Mouse (Mus musculus) retina, adult 2 months (tissue): ENCODE measurements around the gene Ttc3.
"Not testable (repeated sequence)": the region's sequence is repeated elsewhere in the genome, so short reads cannot be mapped to it uniquely, and the experiment has no call there.

Experiments
- DNase-seq: peaks from one replicate; pipeline ENCODE4 v3.0.0-alpha.2; 2012; ENCODE audit warnings: low read depth, low spot score

Gene Ttc3

DNA sequence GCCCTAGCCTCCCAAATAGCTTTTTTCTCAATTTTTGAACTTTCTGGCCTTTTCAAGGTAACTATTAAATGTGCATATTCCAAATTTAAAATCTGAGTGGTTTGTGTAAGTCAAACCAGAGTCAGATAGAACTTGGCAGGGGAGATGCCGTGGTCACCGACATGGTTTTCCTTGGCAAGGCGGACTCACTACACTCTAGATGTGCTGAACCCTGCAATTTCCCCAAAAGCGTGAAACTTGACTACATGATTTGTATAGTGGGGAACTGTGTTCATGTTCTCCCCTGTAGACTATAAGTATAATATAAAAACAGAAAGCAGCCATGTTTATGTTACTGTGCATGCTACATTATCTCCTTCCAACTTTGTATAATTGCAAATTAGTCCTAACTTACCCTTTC, 58.5 kb downstream of the Ttc3 start:
- no peak for DNase-seq

DNA sequence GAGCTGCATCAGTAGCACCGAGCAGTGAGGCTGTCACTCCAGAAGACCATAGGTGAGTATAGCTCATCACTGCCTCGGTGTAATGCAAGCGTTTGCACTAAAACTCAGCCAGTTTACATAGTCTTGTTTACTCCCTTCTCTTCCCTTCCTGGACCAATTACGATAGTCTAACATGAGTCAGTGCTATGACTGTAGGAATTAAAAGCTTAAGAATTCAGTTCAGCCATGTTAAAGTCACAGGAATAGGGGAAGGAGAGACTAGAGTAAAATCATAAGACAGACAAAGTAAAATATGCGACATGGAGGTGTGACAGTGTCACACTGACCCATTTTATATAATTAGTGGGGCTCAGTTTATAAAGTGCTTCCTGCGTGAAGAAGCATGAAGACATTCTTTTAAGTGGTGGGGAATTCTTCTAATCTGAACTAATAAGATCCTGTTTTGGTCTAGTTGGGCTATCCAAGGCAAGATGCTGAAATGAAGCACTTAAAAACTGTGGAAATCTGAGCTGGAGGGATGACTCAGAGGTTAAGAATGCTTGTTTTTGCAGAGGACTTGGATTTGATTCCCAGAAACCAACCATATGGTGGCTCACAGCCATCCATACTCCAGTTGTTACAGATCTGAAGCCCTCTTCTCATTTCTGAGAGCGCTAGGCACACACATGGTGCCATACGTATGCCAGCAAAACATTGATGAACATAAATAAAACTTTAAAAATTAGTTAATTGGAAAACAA, 65.2 kb downstream of the Ttc3 start:
- no peak for DNase-seq

DNA sequence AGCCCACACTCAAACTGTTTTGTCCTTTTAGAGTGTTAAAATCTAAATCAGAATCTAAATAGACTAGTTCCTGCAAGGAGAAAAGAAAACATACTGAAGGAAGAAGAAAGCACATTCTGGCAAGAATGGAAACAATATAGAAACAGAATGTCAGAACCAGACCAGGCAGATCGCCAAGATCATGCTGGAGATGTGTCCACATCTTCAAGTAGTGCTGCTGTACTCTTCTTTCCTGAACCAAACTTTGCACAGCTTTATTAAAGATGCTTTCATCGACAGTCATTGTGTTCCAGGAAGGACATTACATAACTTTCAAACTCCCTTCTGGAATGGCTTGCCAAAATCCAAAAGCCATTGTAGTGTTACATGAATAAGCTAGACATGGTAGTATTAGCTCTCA, 66.4 kb downstream of the Ttc3 start:
- no peak for DNase-seq

DNA sequence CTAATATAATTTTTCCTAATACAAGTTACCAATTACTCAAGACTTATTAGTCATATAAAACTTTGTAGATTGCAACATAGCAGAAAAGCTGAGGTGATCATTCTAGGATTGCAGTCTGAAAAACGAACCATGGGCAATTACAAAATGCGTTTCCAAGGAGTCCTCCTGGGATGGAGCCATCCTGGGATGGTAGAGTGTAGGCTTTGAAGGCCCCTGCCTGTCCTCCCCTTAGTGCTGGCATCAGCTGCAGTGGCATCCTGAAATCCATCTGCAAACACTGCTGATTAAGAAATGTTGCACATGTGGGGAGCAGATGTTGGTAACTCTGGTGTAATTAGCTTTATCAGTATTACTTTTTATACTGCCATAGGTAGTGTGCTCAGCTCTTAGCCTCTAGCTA, 70.9 kb downstream of the Ttc3 start:
- DNase-seq = no peak

DNA sequence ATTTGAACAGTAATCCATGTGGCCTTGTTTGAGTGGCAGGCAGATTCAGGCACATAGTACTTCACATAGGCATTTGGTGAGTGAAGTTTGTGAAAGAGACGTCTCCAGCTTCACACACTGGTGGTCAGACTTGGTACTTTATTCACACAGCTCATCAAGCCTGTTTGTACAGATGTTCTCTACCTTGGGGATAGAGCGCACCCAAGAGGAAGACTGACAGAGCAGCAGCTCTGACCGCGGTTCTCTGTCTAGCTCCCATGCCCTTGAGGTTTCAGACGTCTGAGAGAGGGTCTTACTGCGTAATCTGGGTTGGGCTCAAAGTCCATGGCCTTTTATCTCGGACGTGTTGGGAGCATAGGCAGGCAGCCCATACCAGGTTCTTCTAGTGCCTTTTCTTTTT, 78.7 kb downstream of the Ttc3 start:
- no peak for DNase-seq

DNA sequence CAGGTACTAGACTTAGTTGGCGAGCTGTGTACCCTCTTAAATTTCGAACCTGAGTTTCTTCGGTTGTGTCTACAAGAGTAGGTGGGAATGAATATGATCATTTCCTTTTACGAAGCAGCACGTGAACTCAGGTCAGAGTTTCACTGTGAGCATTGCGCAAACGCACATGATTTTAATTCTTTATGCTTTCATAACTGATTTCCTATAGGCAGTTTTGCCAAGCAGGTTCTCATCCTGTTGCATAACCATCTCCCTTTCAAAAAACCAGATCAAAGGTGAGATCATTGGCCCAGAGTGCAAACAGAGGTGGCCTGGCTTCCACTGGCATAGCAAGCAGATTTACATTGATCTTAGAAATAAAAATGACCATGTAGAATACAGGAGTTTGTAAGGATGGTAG, 79.2 kb downstream of the Ttc3 start:
- no peak for DNase-seq

DNA sequence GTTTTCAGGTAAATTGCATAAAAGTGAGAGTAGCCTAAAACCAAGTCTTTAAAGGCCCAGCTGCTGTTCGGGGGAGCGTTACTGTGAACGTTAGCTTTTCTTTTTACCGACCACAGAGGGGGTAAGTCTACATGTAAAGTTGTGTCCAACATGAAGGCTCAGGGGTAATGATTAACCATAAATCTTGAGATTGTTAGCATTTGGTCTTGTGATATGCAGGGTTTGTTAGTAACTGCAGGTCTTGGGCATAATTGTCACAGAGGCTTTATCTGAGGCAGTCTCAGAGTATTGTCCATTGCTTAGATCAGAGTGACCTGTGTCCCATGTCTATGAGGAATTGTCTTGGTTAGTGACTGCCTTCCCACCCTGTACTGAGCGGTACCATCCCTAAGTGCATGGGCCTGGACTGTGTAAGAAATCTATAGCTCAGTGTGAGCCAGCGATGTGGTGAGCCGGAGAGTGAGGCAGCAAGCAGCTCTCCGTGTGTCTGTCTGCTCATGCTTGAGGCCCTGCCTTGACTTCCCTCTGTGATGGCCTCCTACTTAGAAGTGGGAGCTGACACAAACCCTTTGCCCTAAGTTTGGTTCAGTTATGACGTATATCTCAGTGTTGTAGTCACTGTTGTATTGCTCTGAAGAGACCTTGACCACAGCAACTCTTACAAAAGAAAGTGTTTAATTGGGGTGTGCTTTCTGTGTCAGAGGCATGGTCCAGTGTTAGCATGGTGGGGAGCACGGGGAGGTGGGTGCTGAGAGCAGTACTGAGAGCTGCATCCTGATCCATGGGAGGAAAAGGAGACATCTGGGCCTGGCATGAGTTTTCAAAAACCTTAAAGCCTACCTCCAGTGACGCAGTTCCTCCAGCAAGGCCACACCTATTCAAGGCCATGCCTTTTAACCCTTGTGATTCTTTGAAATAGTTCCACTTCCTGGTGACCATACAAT, 81.4 kb downstream of the Ttc3 start:
- DNase-seq = no peak

DNA sequence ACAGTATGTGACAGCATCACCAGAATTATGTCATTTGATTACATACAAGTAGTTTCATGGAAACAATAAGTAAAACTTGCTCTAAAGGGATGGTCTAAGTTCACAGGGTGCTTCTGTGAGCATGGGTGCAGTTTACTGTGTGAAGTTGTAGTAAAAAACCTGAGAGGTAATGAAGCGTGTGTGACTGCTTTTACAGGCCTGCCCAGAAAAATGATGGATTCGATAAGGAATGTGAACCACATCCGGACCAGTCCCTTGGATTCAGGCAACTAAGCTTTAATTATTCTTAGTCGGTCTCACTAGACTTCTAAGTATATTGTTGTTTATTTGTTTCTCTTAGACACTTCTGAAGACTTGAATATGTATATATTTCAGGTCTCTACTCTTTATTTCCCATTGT, 82.3 kb downstream of the Ttc3 start:
- DNase-seq = no peak

DNA sequence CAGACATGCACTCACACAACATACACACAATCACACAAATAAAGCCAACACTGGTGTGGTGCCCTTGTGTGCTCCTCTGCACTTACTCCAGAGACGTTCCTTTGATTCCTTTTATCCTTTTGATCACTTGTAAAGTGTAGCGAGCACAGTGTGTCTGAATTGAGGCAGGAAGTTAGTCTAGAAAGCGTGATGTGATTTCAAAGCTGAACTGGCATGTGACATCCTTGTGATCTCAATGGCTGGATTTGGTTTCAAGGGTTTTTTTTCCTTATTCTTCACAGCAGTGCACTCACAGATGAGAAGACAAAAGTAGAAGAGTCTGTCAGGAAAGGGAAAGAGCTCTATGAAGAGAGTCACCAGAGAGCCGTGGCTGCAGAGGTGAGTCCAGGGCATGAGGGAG, 83.7 kb downstream of the Ttc3 start:
- no peak for DNase-seq

DNA sequence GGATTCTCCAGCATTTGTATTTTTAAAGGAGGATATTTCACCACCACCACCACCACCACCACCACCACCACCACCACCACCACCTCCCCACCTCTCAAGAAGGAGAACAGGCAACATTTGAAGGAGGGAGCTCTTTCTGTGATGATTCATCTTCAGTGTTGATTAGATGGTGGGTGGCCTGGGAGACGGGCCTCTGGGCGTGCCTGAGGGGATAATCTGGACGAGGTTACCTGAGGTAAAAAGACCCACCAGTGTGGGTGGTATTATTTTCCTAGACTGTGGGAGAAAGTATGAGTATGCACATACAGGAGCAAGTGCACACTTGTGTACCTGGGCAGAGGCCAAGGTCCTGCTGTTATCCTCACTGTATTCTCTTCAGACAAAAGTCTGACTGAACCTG, 93.6 kb downstream of the Ttc3 start:
- no peak for DNase-seq

DNA sequence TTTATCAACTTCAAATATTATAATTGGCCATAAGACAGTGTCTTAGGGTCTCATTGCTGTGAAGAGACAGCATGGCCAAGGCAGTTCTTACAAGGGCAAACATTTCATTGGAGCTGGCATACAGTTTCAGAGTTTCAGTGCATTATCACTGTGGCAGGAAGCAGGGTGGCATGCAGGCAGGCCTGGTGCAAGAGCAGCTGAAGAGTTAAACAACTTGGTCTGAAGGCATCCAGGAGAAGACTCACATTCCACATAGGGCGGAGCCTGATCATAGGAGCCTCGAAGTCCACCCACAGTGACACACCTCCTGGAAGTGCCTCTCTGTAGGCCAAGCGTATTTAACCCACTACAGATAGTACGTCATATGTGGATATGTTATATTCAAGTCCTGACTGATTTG, 95.5 kb downstream of the Ttc3 start:
- no peak for DNase-seq

DNA sequence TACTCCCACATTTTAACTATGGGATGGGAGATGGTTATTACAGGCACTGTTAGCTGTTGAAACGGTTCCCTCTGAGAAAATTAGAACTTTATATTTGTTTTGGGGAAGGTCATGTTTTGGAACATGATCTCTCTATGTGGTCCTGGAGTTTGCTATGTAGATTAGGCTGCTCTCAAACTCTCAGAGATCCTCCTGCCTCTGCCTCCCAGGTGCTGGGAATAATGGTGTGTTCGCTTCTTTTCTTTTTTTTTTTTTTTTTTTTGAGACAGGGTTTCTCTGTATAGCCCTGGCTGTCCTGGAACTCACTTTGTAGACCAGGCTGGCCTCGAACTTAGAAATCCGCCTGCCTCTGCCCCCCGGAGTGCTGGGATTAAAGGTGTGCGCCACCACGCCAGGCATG, 95.9 kb downstream of the Ttc3 start:
- DNase-seq = not testable (repeated sequence)

DNA sequence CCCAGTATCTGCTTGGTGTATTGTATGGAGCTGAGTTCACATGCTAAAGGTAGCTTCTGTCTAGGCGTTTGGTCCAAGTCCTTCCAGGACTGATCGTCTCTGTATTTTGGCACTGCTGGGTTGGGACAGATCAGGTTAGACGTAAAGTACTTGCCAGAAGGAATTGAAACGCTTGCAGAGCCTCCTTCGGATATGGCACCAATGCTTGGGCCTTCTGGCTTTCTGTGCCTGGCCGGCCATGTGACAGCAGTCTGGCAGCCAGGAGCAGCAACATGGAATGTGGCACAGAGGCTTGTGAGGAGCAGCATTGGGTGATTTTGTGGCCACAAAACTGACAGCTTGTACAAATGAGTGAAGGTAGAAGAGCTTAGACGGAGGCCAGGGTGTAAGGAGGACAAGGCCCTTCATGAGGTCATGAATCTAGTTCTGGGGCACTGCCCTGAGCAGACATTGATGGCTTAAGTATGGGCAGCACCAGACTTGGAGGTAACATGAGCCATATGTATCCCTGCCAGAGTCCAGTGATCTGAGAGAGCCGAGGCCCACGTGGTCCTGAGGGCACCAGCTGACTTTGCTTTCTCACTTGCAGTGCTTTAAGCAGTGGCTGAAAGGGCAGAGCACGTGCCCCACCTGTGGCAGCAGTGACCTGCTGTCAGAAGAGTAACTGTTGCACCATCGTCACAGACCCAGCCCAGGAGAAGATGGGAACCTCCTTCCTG, 97.1 kb downstream of the Ttc3 start:
- no peak for DNase-seq

DNA sequence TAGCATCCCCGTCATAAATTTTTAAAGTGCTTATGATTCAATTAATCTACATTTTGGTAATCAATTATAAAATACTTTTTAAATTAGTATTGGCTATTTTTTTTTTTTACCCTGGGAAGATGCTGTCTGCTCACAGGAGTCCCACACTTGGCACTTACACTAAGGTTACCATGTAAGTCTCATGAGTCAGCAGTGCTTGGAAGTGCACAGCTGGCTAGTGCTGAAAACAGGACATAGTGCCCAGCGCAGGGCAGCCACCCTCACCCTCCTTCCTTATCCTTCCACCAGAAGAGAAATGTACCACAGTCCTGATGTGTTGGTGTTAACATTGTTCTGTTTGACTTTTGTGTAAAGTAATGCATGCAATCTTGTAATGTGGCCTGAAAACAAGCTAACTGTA, 98.0 kb downstream of the Ttc3 start:
- DNase-seq = no peak

DNA sequence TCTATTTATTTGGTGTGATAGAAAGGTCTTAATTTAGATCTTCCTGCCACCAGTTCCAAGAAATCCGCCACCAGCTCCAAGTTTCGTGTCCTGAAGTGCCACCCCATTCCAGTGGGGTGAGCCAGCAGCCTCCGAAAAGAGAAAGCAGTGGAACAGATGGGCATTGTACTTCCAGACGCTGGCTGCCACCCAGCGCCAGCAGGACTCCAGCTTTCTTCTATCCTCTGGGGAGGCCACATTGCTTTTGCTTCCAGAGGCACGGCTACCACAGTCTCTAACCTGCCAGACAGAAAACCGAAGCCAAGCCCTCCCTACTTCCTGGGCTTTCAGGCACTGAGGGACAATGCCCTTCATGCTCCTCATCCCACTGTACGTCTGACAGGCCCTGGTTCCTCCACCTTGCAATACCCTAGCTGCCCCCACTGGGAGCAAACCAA, 102.1 kb downstream of the Ttc3 start:
- DNase-seq = peak; percentile 9

DNA sequence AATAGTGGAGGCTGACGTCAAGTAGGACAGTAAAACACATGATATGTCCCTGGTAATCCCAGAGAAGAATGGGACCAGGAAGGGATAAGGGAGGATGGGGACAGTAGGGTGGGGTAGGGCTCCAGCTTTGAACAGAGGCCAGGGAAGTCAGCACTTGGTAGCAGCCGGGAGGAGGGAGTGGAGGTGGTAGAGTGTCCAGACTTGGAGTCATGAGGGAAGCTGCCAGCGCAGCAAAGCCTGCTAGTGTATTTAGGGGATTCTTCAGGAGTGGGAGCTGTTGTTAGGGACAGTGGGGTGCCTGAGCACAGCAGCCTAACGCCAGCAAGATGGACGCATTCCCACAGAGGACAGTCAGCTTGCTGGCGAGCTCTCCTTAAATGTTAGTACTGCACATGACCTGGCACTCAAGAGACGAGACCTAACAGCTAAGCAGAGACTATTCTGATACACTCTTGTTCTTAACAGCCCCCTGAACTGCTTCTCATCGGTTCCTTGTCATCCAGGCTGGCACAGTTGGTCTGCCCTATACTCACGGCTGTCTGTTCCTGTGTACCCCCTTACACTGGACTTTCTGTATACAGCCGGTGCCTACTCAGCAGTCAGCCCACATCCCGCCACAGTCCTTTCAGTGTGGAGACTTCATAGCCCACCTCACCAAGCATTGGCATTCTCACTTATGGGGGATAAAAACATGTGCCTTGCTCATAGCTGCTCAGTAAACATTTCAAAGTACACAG, 102.8 kb downstream of the Ttc3 start:
- no peak for DNase-seq

DNA sequence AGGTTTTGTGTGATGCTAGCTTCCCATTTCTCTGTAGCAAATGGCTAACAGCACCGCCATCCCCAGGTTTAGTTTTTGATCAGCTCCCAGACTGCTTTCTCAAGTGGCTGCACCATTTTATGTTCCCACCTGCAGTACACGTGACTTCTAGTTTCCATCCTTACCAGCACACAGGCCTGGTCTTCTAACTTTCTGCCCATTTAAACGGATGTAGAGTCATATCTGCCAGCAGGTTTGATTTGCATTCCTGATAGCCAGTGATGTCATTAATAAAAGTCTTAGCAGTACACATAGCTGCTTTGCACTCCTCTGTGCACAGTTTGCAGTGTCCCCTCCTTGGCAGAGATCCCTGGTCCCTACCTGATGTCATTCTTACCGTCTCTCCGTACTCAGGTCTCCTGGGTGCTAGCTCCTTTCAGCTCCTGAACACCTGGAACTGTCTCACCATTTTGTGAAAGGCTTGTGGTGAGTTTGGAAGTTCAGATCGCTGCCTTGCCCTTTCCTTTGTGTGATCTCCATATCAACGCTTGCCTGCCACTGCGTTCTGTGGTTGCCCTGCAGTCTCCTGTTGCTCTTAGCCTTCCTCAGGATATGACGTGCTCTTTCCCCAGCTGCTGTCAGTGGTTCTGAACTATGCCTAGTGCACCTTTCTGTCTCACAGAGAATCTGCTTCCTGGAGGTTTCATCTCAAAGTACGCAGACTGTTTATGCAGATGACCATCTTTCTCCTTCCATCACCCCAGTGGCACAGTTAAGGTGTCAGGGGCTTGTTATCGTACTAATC, 114.5 kb downstream of the Ttc3 start:
- no peak for DNase-seq

DNA sequence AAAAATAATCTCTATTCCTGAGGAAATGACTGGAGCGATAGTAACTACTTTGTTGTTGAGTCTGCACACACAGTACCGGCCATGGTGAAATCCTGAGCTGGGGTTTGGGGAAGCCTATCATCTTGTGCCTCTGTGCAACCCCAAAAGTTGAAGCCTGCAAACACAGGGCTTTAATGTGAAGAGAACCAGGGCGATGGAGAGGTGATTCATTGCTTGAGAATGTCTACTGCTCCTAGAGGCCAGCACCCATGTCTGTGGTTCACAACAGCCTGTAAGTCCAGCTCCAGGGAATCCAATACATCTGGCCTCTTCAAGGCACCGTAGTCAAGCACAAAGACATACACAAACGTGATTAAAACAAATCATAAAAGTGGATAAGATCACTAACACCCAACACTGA, 116.9 kb downstream of the Ttc3 start:
- no peak for DNase-seq

DNA sequence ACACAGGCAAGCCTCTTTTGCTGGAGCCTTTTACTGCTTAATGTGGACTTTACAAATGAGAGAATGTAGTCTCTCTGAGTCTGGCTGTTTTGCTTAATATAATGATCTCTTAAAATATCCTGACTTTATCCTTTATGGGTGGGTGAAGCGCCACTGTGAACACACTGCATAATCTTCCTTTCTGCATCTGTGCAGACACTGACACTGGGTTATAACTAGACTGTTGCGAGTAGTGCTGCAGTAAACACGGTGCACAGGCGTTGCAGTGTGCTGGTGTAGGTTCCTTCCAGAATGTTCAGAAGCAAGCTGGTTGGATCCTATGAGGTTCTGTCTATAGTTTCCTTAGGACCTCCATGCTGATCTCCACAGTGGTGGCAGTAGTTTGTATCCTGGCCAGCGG, 118.9 kb downstream of the Ttc3 start:
- no peak for DNase-seq

DNA sequence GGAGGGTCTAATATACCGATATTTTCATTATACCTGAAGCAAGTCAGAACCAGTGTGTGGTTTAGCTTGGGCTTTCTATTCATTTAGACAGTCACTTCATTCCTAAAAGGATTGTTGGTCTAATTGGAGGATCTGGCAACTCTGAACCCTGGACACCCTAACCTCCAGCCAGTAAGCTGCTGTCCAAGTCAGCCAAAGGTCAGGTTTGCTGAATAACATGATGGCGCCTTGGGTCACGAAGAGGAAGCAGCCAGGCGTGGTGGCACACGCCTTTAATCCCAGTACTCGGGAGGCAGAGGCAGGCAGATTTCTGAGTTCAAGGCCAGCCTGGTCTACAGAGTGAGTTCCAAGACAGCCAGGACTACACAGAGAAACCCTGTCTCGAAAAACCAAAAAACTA, 126.8 kb downstream of the Ttc3 start:
- DNase-seq = not testable (repeated sequence)

DNA sequence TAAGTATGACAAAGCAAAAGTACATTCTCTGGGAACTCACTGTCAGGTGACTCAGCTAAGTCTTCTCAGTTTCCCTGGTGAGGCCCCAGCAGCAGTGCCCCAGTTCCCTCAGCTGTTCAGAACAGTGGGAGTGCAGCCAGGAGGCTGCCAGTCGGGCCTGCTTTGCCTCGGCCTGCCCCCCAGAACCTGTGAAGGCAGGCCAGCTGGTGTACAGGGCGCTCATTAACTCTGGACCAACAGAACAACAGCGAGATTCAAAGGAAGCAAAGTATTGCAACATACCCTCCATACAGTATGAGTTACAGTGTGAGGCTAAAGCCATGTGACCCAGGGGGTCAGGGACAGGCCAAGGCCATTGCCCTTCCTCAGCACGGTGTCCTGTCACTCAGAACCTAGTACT, 127.5 kb downstream of the Ttc3 start:
- DNase-seq = no peak
